Mouse (Mus musculus): ENCODE data around the gene Tmcc1. TPM values are rescaled to one million over a fixed set of nuclear protein-coding genes. Genes with fewer than 3 reads are reported as not detected.

Tmcc1 gene
- total RNA-seq, 1 experiment from 2014 or later, result 26.5 TPM

- DNase-seq, result peak; percentile 87
Observed at GRCm38 (mm10) chr6:116010541-116010940, 182.7 kb downstream of the Tmcc1 start.

GRCm38 (mm10) chr6:116009426-116009825 lies 183.9 kb downstream of the Tmcc1 start:
- DNase-seq, result peak; percentile 65

- peak; percentile 87 for DNase-seq
Observed at GRCm38 (mm10) chr6:116007561-116008173, 185.6 kb downstream of the Tmcc1 start.

DNA sequence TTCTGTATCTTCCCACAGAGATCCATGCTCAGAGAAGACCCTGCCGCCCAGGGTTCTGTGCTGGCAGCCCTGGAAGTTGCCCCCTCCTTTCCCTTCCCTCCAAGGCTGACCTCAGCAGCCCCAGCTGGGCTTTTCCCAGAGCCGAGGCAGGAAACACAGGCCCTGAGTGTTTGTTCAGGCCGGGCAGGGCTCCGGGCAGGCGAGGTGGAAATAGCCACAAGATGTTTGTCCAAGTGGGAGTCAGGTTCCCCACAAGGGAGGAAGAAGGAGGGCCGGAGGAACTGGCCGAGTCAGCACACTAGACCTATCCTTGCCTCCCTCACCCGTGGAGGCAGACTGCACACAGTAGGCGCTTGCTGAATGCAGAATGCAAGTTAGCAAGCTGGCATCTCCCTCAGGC lies 186.6 kb downstream of the Tmcc1 start:
- peak; percentile 73 for DNase-seq

GRCm38 (mm10) chr6:116005959-116006288 lies 187.4 kb downstream of the Tmcc1 start:
- DNase-seq, result no peak

DNA sequence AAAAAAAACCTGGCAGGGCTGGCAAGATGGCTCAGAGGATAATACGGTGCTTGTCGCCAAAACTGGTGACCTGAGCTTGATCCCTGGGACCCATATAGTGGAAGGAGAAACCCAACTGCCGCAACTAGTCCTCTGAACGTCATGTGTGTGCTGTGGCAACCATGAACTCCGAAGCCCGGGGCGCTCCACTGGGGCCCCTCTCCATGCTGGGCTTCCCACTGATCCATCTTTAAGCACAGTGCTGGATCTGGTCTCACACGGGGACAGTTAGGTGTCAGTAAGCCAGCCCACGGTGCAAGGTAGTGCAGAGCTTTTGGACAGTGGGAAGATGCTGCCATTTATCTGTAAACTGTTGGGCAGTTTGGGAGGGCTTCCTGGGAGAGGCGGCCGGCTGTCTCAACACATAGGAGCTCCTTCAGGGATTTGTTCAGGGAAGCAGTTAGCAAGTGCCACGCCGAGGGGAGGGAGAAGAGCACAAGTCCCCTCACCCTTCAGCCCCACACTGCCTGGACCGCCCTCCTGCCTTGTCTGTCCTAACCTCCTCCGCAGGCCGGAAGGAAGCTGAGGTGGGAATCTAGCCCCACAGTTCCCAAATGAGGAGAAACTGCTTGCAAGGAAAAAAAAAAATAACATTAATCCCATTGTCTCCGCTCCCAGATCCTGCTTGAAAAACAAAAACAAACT lies 187.9 kb downstream of the Tmcc1 start:
- peak; percentile 53 for DNase-seq

- no peak for DNase-seq
Observed at GRCm38 (mm10) chr6:116004716-116005115, 188.6 kb downstream of the Tmcc1 start.

DNA sequence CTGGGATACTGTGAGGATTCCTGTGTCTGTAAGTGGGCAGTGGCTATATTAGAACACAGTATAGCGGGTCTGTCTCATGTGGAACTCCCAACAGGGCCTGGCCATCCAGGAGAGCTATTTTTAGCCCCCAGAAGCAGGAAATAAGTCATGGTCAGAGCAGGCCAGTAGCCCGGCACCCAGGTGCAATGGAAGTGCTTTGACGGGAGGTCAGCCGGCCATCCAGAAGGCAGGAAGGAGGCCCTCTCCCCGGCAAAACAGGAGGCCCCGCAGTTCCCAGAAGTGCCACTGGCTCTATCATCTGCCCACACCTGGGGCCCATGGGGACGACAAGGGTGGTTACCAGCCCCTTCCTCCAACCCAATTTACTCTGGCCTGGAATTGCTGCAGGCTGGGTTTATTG lies 189.2 kb downstream of the Tmcc1 start:
- DNase-seq, result peak; percentile 64

GRCm38 (mm10) chr6:116003516-116003915 lies 189.8 kb downstream of the Tmcc1 start:
- peak; percentile 38 for DNase-seq

DNA sequence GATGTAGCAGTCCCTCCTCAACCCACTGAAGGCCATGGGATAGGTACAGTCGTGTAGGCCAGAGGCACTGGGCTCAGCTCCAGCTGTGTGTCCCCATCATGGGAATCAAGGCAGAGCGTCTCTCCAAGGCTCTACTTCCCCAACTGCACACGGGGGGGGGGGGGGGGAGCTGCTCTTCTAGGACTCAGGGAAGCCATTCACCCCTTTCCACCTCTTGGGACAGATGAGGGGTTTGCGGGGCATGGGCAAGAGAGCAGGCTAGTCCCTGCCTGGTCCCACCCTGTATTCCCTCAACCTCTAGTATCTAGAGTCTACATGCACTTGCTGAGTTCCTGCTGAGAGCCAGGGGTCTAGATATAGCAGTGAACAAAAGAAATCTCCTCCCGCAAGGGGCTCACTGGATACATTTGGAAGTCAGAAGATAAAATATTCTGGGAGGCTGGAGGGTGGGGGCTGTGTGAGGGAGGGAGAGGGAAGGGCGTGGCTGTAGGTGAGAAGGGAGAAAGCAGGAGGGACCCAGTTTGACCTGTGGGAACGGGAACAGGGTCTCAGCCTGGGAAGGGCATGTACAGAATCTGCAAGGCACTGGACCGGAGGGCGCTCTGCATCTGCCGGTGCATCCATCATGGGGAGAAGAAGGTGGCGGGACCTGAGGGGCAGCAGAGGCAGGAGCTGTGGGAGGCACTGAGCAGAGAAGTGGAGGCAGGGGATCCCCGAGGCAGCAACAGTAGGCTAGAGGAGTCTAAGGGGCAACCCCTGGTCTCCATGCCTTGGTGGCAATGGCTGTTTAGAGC lies 190.8 kb downstream of the Tmcc1 start:
- no peak for DNase-seq

GRCm38 (mm10) chr6:116000851-116001250 lies 192.4 kb downstream of the Tmcc1 start:
- DNase-seq, result no peak

DNA sequence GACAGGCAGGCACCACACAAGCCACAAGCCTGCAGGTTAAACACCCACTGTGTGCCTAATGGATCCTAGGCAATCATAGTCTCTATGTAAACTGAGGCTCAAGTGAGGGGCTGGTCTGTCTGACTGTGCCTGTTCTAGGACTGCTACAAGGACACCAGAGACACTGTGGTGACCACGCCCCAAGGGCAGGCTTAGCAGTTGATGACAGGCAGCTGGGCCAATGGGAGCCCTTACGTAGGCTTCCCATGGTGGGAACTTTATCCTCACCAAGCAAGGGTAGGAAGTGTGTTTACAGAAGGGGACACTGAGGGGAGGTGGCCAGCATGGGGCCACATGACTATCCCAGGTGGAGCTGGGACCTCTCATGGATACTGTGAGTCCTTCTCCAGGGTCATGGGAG lies 194.1 kb downstream of the Tmcc1 start:
- DNase-seq, result peak; percentile 77

GRCm38 (mm10) chr6:115998758-115999157 lies 194.5 kb downstream of the Tmcc1 start:
- no peak for DNase-seq

GRCm38 (mm10) chr6:115997726-115998311 lies 195.5 kb downstream of the Tmcc1 start:
- DNase-seq, result no peak

DNA sequence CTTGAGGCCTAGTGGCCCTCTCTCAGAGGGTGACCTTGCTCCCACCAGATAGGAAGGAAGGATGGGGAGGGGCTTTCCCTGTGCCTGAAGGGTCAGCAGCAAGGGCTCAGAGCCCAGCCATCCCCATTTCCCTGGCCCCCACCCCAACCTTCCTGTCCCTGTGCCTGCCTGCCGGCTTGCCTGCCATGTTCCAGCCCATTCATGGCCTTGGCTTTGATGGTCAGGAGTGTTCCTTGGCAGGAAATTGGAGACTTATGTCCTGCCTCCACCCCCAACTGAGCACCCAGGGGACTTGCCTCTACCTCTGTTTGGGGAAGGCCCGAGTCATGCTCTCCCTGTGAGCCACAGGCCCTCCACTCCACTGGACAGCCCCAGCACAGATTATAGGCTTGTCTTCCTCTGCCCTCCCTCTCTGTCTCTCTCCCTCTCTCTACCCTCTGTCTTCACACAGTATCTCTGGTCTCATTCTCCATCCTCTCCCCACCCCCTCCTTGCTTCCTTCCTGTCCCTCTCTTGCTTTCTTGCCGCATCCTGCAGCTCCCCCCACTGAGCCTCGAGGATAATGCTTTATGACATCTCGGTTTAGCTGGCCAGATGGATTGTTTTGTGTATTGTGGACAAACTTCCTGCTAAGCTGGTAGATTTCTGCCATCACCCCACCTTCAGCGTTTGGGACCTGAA lies 197.0 kb downstream of the Tmcc1 start:
- DNase-seq, result peak; percentile 83

DNA sequence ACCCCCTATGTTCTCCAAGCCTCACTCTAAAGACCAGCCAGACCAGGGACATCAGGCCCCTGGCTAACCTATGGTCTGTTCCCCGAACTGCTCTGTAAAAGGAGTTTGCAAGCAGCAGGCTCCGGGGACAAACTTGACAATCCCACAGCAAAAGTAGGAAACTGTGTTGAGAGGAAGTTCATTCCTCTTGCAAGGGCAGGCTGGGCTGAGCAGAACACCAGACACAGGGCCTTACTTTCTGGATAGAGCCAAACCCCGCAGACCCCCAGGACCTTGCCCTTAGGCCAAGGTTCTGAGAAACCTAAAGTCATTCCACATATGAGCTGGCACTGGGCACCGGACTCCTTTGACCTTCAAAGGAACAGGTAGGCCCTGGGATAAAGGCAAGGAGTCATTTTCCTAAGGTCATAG lies 197.8 kb downstream of the Tmcc1 start:
- DNase-seq, result peak; percentile 40

DNA sequence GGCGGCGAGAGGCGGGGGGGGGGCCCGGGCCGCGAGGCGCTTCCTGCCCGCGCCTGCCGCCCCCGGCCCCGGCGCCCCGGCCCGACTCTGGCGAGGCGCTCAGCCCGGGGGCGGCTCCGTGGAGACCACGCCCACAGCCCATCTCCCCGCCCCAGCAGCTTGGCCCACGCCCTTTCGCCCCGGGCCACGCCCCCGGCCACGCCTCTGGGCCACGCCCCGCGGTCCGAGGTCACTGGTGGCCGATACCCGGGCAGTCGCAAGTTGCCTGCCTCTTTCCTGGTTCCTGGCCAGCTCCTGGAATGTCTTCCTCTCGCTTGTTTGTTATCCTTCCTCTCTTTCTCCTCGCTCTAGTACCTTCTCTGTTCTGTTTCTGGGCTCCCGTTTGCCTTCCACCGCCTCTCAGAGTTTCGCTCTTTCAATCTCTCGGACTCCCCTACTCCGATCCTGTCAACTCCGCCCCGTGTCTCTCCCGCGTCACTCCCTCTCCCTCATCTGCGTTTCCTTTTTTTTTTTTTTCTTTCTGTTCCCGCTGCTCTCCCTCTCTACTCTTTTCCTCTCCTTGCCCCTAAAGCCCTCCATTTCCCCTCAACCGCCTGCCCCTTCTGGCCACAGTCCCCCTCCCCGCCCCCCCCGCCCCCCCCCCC lies 198.3 kb downstream of the Tmcc1 start, which contains the start of gene Plxnd1:
TSS of gene Plxnd1 (minus strand) at position 129 of the 644 bp plus-strand sequence.
- DNase-seq, result peak; percentile 99

DNA sequence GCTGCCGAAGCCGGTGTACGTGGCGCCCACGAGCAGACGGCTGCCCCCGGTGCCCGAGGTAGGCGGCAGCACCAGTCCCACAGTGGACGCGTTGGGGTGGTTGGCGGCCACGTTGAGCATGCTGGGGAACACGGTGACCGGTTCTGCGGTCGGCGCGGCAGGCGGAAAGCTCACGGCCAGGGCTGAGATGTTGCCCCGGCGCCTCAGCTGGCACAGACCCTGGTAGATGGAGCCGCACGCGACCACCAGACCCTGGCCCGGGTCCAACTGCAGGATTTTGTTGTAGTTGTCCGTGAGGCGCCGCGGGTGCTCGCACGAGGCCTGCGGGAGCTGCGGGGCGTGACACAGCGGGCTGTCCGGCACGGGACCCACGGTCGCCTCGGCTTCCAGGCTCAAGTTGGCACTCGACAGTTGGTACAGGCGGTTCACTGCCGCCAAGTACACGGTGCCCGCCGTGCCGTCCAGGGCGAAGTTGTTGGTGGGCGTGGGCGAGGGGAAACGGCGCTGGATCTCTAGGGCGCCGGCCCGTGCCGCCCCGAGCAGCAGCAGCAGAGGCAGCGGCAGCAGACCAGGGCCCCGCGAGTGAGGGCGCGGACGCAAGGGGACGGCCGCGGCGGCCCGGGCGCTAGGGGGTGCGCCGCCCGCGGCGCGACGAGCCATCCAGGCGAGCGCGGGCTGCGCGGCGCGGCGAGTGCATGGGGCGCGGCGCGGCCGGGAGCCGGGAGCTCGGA lies 199.0 kb downstream of the Tmcc1 start:
- DNase-seq, result peak; percentile 68

GRCm38 (mm10) chr6:115993463-115994145 lies 199.7 kb downstream of the Tmcc1 start:
- peak; percentile 59 for DNase-seq

DNA sequence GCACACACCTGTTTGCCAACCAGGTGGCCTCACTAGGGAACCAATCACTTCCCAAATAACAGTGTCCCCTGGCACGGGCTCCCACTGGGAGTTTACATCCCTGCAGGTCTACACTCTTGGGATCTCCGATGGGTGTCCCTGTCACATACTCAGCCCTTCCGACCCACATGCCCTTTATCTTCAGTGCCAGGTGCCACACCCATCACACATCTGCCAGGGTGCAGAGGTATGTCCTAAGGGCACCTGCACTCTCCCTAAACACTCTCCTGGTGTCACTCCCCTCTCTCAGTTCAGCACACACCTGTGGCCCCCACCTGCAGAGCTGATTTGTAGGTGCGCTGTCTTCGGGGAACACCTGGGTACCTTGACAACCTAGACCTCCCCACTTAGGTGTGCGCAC lies 200.3 kb downstream of the Tmcc1 start:
- peak; percentile 9 for DNase-seq
